Mouse (Mus musculus) liver, embryonic 14.5 days (tissue): Measurements from ENCODE around the gene Vcam1.

ENCODE experiments used
- CTCF ChIP-seq: IDR thresholded peaks from 2 replicates; pipeline ENCODE4 v1.5.1; 2016; ENCODE audit warnings: antibody characterized with exemption, low read depth, control low read depth
- EP300 ChIP-seq: IDR thresholded peaks from 2 replicates; pipeline ENCODE4 v1.6.1; 2016; ENCODE audit warnings: antibody characterized with exemption, low read depth

- no peak for TF ChIP-seq CTCF
- TF ChIP-seq EP300 = no peak
Observed at GRCm38 (mm10) chr3:116095312-116095711, 34.2 kb downstream of the Vcam1 start.
